Mouse (Mus musculus): ENCODE results near the gene Camta1. TPM values are rescaled to one million over a fixed set of nuclear protein-coding genes. Genes with fewer than 3 reads are reported as not detected.
A peak's percentile ranks its signal among the peaks of the same experiment; 100 is the strongest.

Gene Camta1
- total RNA-seq, 2 experiments from 2014 or later, result 2.9 to 70.2 TPM

DNA sequence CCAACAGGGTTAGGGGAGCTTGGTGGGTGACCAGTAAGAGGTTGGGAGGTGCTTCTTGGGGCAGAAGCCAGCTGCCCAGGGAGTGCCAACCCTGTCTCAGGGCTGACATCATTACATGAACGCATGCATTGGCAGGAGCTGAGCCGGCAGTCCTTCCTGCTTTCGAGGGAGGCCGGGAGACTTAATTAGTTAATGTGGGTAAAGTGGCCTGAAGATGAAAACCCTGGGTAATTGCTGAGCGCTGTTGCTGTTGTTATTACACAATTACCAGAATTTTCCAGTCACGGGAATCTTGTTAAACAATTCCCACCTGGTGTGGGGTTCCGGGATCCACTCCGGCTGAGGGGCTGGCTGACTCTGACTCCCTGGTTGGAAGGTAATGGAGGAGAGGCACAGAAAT is 689.1 kb downstream of the Camta1 start:
- no peak for ATAC-seq (ENCODE audit: poor library complexity, severe bottlenecking)

DNA sequence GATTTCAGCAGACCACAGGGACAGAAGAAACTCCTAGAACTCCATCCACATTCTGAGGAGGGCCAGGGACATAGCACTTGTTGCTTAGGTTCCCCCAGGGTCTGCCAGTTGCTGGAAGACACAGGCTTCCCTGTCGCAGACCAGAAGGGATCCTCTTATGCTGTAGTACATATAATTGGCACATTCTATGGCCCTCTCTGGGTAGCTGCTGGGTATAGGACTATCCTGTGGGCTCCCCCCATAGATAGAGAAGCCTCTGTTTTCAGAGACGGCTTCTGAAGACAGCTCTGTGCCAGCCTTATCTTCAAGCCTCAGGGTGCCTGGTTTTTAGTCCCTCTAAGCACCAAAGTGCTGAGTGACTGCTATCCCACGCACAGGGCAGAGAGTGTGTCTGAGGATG is 690.6 kb downstream of the Camta1 start:
- ATAC-seq (ENCODE audit: poor library complexity, severe bottlenecking), result no peak

DNA sequence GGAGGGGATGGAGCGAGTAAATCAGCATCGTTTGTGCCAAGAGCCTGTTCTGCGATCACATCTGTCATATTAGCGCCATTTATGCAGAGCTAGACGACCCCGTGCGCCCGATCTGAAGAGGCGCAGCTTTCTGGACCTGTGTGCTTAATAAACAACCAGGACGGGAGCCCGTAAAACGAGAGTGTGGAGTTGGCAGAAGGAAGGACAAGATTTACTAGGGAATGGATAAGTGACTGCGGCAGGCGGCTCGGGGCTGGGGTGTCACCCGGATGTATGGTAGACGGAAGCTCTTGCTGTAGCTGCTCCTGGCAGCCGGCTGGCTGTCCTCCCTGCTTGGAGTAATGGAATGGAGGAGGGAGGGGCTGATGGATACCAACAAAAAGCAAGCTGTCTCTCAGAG is 691.0 kb downstream of the Camta1 start:
- ATAC-seq (ENCODE audit: poor library complexity, severe bottlenecking), result no peak

DNA sequence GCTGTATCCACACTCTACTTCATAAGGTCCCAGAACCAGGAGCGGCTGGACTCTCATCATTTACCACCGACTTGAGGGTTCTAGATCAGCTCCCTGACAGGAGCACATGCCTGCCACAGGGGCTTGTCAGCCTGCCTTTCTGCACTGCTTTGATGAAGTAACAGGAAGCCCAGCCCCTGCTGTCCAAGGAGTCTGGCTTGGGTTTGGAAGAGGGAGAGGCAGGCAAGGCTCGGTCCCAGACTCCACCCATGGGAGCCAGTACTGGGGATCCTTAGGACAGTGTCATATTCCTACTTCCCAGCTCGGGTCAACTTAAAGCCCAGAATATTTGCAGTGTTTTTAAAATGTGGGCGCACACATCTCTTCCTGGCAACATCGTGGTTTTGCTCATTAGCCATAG is 694.7 kb downstream of the Camta1 start:
- no peak for ATAC-seq (ENCODE audit: poor library complexity, severe bottlenecking)

DNA sequence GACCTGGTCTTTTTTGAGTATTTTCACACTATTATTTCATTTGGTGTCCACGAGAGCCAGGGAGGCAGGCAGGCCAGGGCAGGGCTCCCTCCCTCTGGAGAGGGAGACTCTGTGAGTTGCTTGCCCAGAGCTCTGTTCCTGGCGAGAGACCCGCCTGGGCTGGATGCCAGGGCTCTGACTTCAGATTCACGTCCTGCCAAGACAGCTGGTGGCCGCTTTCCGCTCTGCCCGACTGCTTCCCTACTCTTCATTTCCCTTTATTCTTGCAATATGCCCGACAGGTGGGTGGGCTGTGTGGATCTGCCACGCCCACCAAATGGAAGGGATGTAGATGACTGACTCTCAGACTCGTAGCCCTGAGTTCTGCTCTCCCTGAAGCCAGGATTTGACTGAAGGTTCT is 696.1 kb downstream of the Camta1 start:
- ATAC-seq (ENCODE audit: poor library complexity, severe bottlenecking), result no peak

DNA sequence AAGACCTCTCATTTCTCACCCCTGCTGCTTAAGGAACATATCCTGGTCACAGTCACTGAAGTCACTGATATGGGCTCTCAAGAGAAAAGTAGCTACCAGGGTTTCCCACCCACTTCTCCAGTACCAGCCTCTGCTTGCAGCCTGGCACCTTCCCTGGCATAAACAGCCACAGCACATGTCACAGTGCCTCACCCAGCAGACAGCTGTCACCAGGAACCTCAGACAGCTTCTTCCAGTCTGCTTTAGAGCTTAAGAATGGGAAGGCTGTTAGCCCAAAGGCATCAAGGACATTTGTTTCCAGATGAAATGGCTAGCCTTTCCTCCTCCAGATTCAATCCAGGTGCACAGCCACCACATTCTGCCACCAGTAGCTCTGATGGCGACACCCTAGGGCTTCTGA is 697.4 kb downstream of the Camta1 start:
- no peak for ATAC-seq (ENCODE audit: poor library complexity, severe bottlenecking)

DNA sequence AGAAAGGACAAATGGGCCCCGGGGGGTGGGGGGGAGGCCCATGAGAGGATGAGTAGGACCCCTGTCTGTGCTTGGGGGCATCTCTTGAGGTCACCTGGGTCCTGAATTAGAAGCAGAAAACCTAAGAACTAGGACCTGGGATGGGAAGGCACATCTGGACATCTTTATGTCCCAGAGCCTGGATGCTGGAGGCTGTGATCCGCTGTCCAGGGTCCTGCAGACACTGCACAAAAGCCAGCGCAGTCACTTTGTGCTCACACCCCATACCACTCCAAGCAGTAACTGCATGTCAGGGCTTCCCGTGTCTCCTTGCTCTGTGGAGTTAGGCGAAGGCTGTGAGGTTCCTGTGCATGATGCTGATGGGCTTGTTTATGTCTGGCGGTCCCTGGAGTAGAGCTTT is 699.8 kb downstream of the Camta1 start:
- no peak for ATAC-seq (ENCODE audit: poor library complexity, severe bottlenecking)

DNA sequence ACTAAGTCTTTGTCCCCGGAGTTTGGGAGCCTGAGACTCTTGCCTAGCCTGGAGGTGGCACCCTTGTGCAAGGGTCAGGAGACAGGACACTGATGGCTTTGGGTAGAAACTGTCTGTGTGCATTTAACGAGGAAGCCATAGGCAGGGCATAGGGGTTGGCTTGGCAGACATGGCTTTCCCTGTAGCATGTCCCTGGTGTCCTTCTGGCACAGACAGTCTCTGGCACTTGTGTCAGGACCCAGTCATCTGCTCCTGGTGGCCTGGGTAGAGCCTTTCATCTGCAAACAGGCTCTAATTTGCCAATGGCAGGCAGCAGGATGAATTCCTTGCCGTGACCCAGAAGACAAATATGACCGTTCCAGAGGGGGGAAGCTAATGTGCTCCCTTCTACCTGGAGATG is 700.7 kb downstream of the Camta1 start:
- no peak for ATAC-seq (ENCODE audit: poor library complexity, severe bottlenecking)

DNA sequence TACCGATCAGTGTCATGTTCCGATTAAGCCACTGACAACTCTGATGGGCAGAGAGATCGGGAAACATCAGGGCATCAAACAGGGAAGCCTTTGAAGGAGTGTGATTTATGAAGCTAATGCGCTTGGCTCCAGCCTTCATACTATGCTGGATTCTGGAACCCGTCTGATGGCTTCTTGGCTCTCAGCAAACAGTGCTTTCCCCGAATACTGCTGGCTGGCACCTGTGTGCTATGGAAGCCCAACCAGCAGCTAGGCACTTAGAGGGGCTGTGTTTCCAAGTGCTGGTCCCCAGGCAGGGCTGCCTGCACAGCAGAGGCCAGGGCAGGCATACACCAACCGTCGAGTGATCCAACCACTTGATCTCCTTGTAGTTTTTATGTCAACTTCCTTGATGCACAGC is 701.2 kb downstream of the Camta1 start:
- no peak for ATAC-seq (ENCODE audit: poor library complexity, severe bottlenecking)

DNA sequence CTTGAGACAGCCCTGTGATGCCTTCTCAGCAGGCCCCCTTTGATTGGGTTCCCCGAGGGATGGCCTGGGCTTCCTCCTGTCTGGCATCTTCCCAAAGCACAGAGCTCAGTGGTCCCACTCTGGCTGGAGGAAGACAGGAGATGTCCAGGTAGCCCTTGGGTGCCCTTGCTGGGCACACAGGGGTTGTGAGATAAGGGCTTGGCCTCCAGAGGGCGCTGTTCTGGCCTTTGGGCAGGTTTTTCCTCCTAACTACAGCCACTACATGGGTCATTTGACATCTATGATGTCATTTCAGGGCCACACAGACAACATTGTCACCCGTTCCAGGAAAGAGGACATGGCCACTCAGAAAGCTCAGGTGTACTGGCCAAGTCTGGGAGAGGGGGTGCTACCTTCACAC is 703.4 kb downstream of the Camta1 start:
- ATAC-seq (ENCODE audit: poor library complexity, severe bottlenecking), result no peak

DNA sequence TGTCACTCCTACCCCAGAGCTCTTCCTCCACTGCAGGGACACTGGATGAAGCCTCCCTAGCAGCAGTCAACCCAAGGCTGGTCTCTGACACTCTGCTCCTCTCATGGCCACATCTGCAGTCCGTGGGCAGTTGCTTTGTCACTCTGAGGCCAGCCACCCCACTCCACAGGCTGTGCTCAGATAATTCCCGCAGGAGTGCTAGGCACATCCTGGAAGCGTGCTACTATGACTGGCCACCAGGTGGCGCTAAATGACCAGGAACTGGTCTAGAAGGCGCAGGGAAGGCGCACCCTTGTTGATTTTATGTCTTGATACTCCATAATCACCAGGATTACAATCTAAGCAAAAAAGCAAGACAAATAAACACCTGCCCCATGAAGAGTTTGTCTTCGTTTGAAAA is 704.8 kb downstream of the Camta1 start:
- peak; percentile 73 for ATAC-seq (ENCODE audit: poor library complexity, severe bottlenecking)

DNA sequence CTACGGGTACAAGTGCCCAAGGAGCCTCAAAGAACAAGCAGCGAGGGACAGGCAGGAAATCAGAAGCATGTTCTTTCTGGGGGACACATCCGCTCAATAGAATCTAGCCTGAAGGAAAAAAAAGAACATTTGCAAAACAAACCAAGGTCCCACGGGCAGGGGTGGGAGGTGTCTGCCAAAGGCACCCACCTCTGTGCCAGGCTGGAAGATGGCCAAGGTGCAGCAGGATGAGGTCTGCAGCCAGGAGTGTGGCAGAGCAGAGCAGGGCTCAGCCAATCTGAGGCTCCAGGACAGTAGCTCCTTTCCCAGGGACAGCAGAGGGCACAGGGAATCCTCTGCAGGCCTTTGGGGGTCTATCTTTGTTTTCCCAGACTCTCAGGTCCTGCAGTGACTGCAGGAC is 706.1 kb downstream of the Camta1 start:
- no peak for ATAC-seq (ENCODE audit: poor library complexity, severe bottlenecking)

DNA sequence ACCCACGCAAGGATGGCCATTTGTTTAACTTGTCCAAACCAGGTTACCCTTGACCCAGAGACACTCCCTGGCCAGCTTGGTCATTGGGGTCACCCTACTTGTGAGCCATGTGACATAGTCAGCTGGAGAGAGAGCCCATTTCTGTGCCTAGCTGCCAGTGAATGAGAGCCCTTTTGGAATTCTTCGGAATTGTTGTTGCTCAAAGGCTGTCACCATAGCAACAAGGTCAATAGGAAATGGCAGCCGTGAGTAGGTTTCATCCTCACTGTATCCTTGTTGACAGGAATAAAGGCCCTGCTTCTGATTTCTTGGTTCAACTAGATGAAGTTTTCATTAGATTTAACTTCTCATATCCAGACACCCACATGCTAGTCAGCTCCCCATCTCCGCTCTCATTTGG is 707.4 kb downstream of the Camta1 start:
- no peak for ATAC-seq (ENCODE audit: poor library complexity, severe bottlenecking)

DNA sequence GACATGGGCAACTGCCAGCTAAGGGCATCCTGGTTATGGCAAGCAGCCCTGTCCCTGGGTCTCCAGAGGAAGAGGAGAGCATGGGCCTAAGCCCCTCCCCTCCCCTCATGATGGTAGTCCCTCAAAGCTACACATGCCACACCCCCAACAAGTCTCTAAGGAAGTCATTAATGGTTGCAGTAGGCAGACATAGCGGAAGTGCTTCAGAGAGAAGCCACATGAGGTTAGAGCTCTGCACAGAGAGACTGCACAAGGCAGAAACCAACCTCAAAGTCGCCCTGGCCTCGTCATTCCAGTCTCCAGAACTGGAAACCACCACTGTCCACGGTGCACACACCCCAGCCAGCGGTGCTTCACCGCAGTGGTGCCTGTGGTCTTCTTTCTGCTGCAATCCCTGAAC is 709.7 kb downstream of the Camta1 start:
- ATAC-seq (ENCODE audit: poor library complexity, severe bottlenecking), result 0 out of 2 replicates have a peak, but pooled peaks have one; percentile 30

DNA sequence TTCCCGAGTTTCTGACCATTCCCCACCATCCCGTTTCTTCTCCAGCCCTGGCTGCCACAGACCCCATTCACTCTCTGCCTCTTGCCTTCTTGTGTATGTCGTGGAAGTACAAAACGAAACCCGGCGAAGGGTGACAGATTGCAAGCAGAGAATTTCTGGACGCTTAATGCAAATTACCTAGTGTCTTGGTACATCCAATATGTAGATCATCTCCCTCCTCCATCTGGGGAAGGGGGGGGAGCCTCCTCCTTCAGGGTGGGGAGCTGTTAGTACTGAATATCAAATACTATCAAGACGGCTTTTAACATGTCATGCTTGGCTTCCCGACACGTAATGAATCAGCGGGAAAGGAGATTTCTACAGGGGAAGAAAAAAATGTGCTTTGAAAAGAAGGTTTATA is 710.8 kb downstream of the Camta1 start:
- ATAC-seq (ENCODE audit: poor library complexity, severe bottlenecking), result no peak

DNA sequence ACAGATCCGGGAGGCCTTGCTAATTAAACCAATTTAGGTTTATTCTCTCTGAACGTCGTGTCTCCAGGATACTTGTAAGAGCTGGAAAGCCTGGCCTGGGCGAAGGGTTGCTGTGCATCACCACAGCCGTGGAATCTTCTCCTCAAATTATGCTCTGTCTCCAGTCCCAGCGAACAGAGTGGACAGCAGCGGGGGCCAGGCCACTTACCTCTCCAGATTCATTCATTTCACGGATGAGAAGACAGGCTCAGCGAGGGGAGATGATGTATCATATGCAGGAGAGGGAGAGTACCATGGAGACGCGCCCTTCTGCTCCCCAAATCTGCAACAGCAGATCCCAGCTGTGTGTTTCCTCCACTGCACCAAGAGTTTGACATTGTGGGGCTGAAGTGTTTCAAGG is 711.6 kb downstream of the Camta1 start:
- no peak for ATAC-seq (ENCODE audit: poor library complexity, severe bottlenecking)

DNA sequence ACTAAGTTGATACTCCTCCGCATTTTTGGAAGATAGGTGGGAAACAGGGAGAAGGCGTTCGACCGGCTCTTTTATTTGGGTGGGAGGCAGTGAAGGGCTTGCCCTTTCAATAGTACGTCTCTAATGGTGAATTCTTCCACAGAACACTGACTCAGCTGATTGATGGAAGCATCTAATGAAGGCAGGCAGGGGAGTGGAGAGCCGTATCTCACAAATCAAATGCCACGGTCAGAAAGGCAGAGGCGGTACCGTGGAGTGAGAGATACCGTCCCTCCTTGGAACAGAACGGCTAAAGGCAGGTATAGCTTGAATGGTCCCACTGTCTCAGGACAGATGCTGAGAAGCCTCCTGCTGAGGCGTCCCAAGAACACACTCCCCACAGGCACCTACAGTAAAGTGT is 714.1 kb downstream of the Camta1 start:
- ATAC-seq (ENCODE audit: poor library complexity, severe bottlenecking), result no peak

DNA sequence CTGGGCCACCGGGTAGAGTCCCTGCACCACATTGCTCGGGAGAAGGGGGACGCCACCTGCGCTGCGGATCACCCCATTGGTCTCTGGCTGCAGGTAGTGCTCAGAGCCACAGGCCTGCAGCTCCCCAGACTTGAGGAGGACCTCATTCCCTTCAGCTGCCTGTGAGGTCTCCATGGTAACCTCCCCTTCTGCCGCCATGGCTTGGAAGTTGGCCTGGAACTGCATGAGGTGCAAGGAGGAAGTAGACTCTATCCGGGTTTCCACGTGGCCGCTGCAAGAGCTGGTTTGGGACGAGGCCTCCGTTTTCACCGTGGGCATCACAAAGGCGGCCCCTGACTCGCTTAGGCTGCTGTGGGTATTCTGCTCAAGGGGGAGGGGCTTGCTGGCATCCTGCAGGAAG is 717.6 kb downstream of the Camta1 start:
- no peak for ATAC-seq (ENCODE audit: poor library complexity, severe bottlenecking)

DNA sequence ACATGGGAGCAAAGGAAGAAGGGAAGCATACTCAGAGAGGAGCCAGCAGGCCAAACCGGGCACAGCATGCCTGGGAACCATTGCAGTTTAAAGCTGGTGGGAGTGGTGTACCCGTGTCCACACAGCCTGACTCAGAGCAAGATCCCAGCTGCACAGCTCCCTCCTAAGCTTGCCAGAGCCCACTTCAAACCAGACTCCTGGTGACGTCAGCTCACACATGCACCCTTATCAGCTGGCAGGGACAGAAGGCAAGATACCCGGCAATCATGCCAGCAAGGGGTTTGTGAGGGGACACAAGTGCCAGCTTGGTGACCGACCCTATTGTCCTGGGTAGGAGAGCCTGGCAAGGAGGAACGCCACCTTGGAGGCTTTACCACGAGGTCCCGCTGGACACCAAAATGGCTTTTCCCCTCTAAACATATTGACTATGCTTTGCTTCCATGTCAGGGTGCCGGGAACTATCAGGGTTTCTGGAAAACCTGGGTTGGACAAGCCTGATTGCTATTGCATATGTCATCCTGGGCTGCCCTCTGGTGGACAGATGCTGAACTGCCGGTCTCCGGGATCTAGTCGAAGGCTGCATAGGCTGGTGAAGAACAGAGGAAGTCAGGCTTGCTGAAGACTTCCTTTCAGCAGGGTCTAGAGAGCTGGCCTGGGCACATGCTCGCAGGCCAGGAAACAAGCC is 720.3 kb downstream of the Camta1 start:
- ATAC-seq (ENCODE audit: poor library complexity, severe bottlenecking), result peak; percentile 86

DNA sequence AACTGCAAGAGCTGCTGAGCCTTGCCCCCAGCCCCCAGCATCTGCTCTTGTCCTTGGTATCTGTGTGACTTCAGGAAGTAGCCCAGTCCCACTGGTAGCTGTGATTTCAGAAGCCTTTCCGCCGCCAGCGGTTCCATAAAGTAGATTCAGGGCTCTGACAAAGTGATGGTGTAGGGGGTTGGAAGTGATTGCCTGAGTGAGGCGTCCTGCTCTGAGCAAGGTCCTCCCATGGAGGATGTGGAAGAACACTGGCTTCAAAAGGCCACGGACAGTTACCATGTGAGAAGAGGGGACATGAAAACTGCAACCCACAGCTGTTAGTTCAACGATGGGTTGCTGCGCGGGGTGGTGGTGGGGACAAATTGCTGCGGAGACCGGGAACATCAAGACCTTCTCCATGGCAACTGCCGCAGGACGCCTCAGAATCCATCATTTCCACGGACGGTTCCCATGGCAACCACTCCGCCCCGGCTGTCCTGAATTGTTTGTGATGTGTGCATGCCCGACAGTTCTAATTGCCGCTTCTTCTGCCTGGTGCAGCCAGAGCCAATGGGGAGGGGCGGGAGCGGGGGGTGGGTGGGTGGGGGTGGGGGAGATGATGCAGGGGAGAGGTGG is 721.2 kb downstream of the Camta1 start:
- no peak for ATAC-seq (ENCODE audit: poor library complexity, severe bottlenecking)

DNA sequence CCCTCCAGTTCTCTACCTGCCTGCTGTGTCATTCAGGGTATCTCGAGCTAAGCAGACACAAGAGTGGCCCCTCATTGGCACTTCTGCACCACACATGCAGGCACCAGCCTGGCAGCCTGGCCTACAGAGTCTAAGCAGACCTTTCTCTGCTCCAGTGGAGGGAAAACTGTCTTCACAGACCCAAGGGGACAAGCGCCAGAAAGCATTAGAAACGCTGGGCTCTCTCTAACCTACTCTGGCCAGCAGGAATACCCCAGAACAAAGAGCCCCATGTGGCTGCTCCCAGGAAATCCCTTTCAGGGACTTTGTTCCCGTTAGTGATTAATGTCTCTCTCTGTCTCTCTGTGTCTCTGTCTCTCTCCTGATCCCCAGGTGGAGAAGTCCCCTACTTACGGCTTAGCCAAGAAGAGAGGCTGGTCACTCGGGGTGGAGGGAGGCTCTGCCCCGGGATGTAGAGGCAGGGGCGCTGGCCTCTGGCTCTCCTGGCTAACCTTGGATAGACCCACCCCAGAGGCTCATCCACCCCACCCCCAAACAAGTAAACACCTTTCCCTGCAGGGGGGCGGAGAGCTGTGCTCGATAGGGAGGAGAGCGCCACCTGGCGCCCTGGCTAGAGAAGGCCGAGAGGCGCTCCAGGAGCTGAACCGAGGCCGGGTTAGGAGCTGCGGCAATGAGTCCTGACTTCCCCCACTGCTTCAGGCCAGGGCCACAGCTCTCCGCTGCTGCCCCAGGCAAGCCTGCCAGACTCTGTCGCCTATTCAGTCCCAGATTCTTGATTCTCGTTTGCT is 722.4 kb downstream of the Camta1 start:
- peak; percentile 64 for ATAC-seq (ENCODE audit: poor library complexity, severe bottlenecking)

DNA sequence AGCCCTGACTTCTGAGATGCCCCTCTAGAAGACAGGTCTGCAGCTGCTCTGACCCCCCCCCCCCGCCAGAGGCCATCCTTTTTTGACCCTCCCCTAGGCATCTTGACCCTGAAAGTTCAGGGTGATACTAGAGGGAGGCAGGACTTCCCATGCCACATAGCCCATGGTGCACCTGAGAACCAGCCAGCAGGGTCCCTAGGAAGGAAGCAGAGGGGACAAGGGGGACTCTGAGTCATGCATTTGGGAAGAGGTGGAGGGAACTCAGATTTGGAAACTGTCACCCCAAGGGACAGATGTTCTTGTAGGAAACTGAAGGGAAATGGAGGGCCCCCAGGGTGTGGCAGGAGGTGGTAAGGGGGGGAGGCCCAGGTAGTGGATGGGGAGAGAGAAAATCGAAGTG is 723.1 kb downstream of the Camta1 start:
- ATAC-seq (ENCODE audit: poor library complexity, severe bottlenecking), result no peak
